Mouse (Mus musculus): ENCODE results near the gene Olfr64.

Olfr64 gene

GRCm38 (mm10) chr7:103894385-103894784 is at the start of gene Olfr64:
TSS of gene Olfr64 (minus strand) at chr7:103894485.
- no peak for DNase-seq (ENCODE audit: low spot score in 2 of 2)

GRCm38 (mm10) chr7:103942730-103943129 is 48.4 kb upstream of the Olfr64 start:
- DNase-seq (ENCODE audit: low spot score in 2 of 2): no peak

- no peak for DNase-seq (ENCODE audit: low spot score in 2 of 2)
Measured at GRCm38 (mm10) chr7:103934264-103934663, 40.0 kb upstream of the Olfr64 start, which contains the start of gene Olfr632. TSS of gene Olfr632 (plus strand) at chr7:103934347.

GRCm38 (mm10) chr7:103928525-103928924 is 34.2 kb upstream of the Olfr64 start, which contains the start of gene Olfr631:
TSS of gene Olfr631 (plus strand) at chr7:103928825.
- DNase-seq (ENCODE audit: low spot score in 2 of 2): no peak

GRCm38 (mm10) chr7:103915338-103915737 is 21.1 kb upstream of the Olfr64 start:
- no peak for DNase-seq (ENCODE audit: low spot score in 2 of 2)

GRCm38 (mm10) chr7:103912969-103913511 is 18.8 kb upstream of the Olfr64 start:
- no peak for DNase-seq (ENCODE audit: low spot score in 2 of 2)

GRCm38 (mm10) chr7:103910047-103910446 is 15.8 kb upstream of the Olfr64 start:
- no peak for DNase-seq (ENCODE audit: low spot score in 2 of 2)

- DNase-seq (ENCODE audit: low spot score in 2 of 2): no peak
Measured at GRCm38 (mm10) chr7:103903187-103903586, 8.9 kb upstream of the Olfr64 start, which contains the start of gene Olfr65. TSS of gene Olfr65 (plus strand) at chr7:103903487.

- no peak for DNase-seq (ENCODE audit: low spot score in 2 of 2)
Measured at GRCm38 (mm10) chr7:103886152-103886551, 8.1 kb downstream of the Olfr64 start, which contains the start of gene Olfr66. TSS of gene Olfr66 (minus strand) at chr7:103886252.

- DNase-seq (ENCODE audit: low spot score in 2 of 2): no peak
Measured at GRCm38 (mm10) chr7:103877093-103877492, 17.2 kb downstream of the Olfr64 start.

GRCm38 (mm10) chr7:103874451-103874850 is 19.8 kb downstream of the Olfr64 start:
- DNase-seq (ENCODE audit: low spot score in 2 of 2): no peak

- no peak for DNase-seq (ENCODE audit: low spot score in 2 of 2)
Measured at GRCm38 (mm10) chr7:103873064-103873463, 21.2 kb downstream of the Olfr64 start.

GRCm38 (mm10) chr7:103870667-103871066 is 23.6 kb downstream of the Olfr64 start:
- DNase-seq (ENCODE audit: low spot score in 2 of 2): no peak

- DNase-seq (ENCODE audit: low spot score in 2 of 2): no peak
Measured at GRCm38 (mm10) chr7:103865716-103866115, 28.6 kb downstream of the Olfr64 start.

GRCm38 (mm10) chr7:103861531-103861930 is 32.8 kb downstream of the Olfr64 start:
- DNase-seq (ENCODE audit: low spot score in 2 of 2): no peak

GRCm38 (mm10) chr7:103860855-103861254 is 33.4 kb downstream of the Olfr64 start:
- peak in 1 of 2 experiments; percentile 16 for DNase-seq (ENCODE audit: low spot score in 2 of 2)

GRCm38 (mm10) chr7:103859076-103859475 is 35.2 kb downstream of the Olfr64 start:
- no peak for DNase-seq (ENCODE audit: low spot score in 2 of 2)

GRCm38 (mm10) chr7:103854669-103855068 is 39.6 kb downstream of the Olfr64 start:
- DNase-seq (ENCODE audit: low spot score in 2 of 2): no peak

- DNase-seq (ENCODE audit: low spot score in 2 of 2): no peak
Measured at GRCm38 (mm10) chr7:103853090-103853489, 41.2 kb downstream of the Olfr64 start, which contains the start of gene Hbb-y. TSS of gene Hbb-y (minus strand) at chr7:103853216.

GRCm38 (mm10) chr7:103844525-103845325 is 49.6 kb downstream of the Olfr64 start:
- DNase-seq (ENCODE audit: low spot score in 2 of 2): no peak

- DNase-seq (ENCODE audit: low spot score in 2 of 2): no peak
Measured at GRCm38 (mm10) chr7:103843034-103843433, 51.3 kb downstream of the Olfr64 start, which contains the start of gene Hbb-bh1. TSS of gene Hbb-bh1 (minus strand) at chr7:103843164.

GRCm38 (mm10) chr7:103840268-103840667 is 54.0 kb downstream of the Olfr64 start, which contains the start of gene Hbb-bh2:
TSS of gene Hbb-bh2 (minus strand) at chr7:103840520.
- no peak for DNase-seq (ENCODE audit: low spot score in 2 of 2)
